In the genomic region with DNA sequence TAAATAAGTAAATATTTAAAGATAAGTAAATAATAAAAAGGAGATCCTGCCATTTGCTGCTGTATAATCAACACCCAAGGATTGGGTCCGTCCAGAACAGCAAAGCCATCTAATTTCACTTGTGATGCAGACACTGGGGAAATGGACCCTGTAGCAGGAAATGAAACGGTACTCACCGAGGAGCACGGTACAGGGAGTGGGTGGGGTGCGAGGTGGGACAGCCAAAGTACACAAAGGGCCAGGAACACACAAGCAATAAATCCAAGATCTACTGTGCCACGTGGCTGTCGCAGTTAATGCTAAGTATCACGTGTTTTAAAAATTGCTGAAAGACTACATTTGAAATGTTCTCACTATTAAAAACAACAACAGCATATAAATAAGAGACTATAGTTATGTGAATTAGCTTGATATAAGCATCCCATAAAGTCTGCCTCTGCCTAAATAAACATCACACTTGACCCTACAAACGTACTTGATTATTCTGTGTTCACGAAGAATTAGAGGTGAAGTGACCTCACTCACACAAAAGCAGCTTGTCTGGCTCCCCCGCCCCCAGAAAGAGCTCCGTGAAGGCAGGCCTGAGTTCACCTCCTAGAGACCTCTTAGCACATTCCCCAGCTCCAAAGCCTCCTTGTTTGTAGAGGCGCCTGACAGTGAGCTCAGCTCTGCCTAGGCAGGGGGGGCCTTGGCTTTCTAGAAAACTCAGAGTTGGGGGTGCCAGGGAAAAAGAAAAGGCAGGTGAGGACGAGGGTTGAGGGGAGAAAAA, we compare ENCODE assay signal across 12 mouse cellular contexts.
DNase-seq lines count a peak whose midpoint lies in the region; ATAC-seq lines count a peak whose summit lies in the region.
"Had no signal": no experiment of that assay in that cellular context is flagged by ENCODE, and none has a peak within 500 bp of the region (broad histone marks: within the 10 kb centered on the region; RNA-seq: fewer than 3 reads in every experiment).

No protein-coding gene starts in this region.

- no peak overlapping the region for H3K4me3 ChIP-seq in heart, embryonic 10.5 days
- H3K4me3 ChIP-seq in neural tube, embryonic 15.5 days (replicated peaks): no peak overlapping the region
- H3K4me3 ChIP-seq in intestine, embryonic 15.5 days (replicated peaks): no peak overlapping the region
- no peak overlapping the region for H3K4me3 ChIP-seq in stomach, embryonic 16.5 days (replicated peaks; ENCODE audit: low read length)
- H3K4me3 ChIP-seq: forebrain, embryonic 15.5 days; layer of hippocampus, adult 2 months had no signal

- no peak overlapping the region for H3K27ac ChIP-seq in heart, embryonic 10.5 days
- no peak overlapping the region for H3K27ac ChIP-seq in neural tube, embryonic 15.5 days (replicated peaks)
- H3K27ac ChIP-seq in intestine, embryonic 15.5 days: peak overlapping the region; percentile 6; the same call in 1 of the 2 replicates
- peak overlapping the region; percentile 71 for H3K27ac ChIP-seq in stomach, embryonic 16.5 days (ENCODE audit: low read length)
- H3K27ac ChIP-seq: forebrain, embryonic 15.5 days; layer of hippocampus, adult 2 months had no signal

- H3K4me2 ChIP-seq in neural tube, embryonic 15.5 days: no peak overlapping the region
- no peak overlapping the region for H3K4me2 ChIP-seq in intestine, embryonic 15.5 days (replicated peaks)
- no peak overlapping the region for H3K4me2 ChIP-seq in stomach, embryonic 16.5 days (ENCODE audit: low read depth, low read length)
- H3K4me2 ChIP-seq: forebrain, embryonic 15.5 days; liver, embryonic 11.5 days had no signal

- no peak overlapping the region for H3K9ac ChIP-seq in neural tube, embryonic 15.5 days (replicated peaks)
- H3K9ac ChIP-seq in intestine, embryonic 15.5 days: no peak overlapping the region
- peak overlapping the region; percentile 11; the same call in 1 of the 2 replicates for H3K9ac ChIP-seq in stomach, embryonic 16.5 days (ENCODE audit: low read length)
- H3K9ac ChIP-seq: forebrain, embryonic 15.5 days had no signal

- peak; percentile 25 for DNase-seq in heart, postnatal 4 days
- no peak for DNase-seq in heart, embryonic 10.5 days (ENCODE audit: low spot score)
- peak; percentile 17 for DNase-seq in neural tube, embryonic 10.5 days (ENCODE audit: extremely low spot score, low spot score)
- no peak for DNase-seq in cerebellum, adult 8-10 months
- DNase-seq: midbrain, embryonic 14.5 days had no signal

- H3K4me1 ChIP-seq in heart, embryonic 10.5 days: peaks cover 7% of the 10 kb centered on the region; the same call in 1 of the 2 replicates
- no peaks in the 10 kb centered on the region for H3K4me1 ChIP-seq in neural tube, embryonic 15.5 days
- H3K4me1 ChIP-seq in intestine, embryonic 15.5 days (replicated peaks): peaks cover 13% of the 10 kb centered on the region; the same call in 1 of the 2 replicates
- H3K4me1 ChIP-seq in stomach, embryonic 16.5 days (ENCODE audit: control insufficient read depth, insufficient read depth, low read length): peaks cover 11% of the 10 kb centered on the region; the same call in 1 of the 2 replicates
- H3K4me1 ChIP-seq: forebrain, embryonic 15.5 days had no signal

- no peaks in the 10 kb centered on the region for H3K9me3 ChIP-seq in heart, embryonic 10.5 days
- H3K9me3 ChIP-seq in neural tube, embryonic 15.5 days (replicated peaks): no peaks in the 10 kb centered on the region
- no peaks in the 10 kb centered on the region for H3K9me3 ChIP-seq in intestine, embryonic 15.5 days
- no peaks in the 10 kb centered on the region; the same call in 1 of the 2 replicates for H3K9me3 ChIP-seq in stomach, embryonic 16.5 days (replicated peaks; ENCODE audit: control insufficient read depth, low read length)
- H3K9me3 ChIP-seq: forebrain, embryonic 15.5 days had no signal

- H3K36me3 ChIP-seq in heart, embryonic 10.5 days: no peaks in the 10 kb centered on the region
- no peaks in the 10 kb centered on the region for H3K36me3 ChIP-seq in neural tube, embryonic 15.5 days
- no peaks in the 10 kb centered on the region for H3K36me3 ChIP-seq in intestine, embryonic 15.5 days
- H3K36me3 ChIP-seq in stomach, embryonic 16.5 days (ENCODE audit: control insufficient read depth, insufficient read depth, low read length): no peaks in the 10 kb centered on the region
- H3K36me3 ChIP-seq: forebrain, embryonic 15.5 days had no signal

- H3K27me3 ChIP-seq in heart, embryonic 10.5 days (ENCODE audit: insufficient read depth, poor library complexity, severe bottlenecking): no peaks in the 10 kb centered on the region
- no peaks in the 10 kb centered on the region for H3K27me3 ChIP-seq in neural tube, embryonic 15.5 days (replicated peaks)
- no peaks in the 10 kb centered on the region for H3K27me3 ChIP-seq in intestine, embryonic 15.5 days (replicated peaks)
- H3K27me3 ChIP-seq in stomach, embryonic 16.5 days (ENCODE audit: control insufficient read depth, insufficient read depth, low read length): no peaks in the 10 kb centered on the region

- WGBS in heart, embryonic 10.5 days: 63% methylated on average over 14 of the region's 14 CpGs
- WGBS in neural tube, embryonic 15.5 days: 56% methylated on average over 14 of the region's 14 CpGs
- 35% methylated on average over 14 of the region's 14 CpGs for WGBS in intestine, embryonic 15.5 days
- 42% methylated on average over 14 of the region's 14 CpGs for WGBS in stomach, embryonic 16.5 days

- ATAC-seq in neural tube, embryonic 15.5 days (ENCODE audit: low FRiP score): no peak
- peak; percentile 87 for ATAC-seq in intestine, embryonic 15.5 days
- peak; percentile 48; the same call in 1 of the 2 replicates for ATAC-seq in stomach, embryonic 16.5 days (ENCODE audit: insufficient read depth, low FRiP score)
- no peak for ATAC-seq in megakaryocyte progenitor cell, adult 5-6 weeks (replicated peaks; ENCODE audit: poor library complexity)
- ATAC-seq: forebrain, embryonic 15.5 days had no signal

Comparison
In these comparisons a context has a peak if more than half of its experiments do, and no peak if none do; other contexts are left out.
1. DNase-seq: peak in heart, postnatal 4 days (single experiment) and neural tube, embryonic 10.5 days (single experiment); none in heart, embryonic 10.5 days (single experiment) and cerebellum, adult 8-10 months (single experiment).
2. H3K27ac ChIP-seq: peak in intestine, embryonic 15.5 days (single experiment) and stomach, embryonic 16.5 days (single experiment); none in heart, embryonic 10.5 days (single experiment) and neural tube, embryonic 15.5 days (single experiment).
3. ATAC-seq: peak in intestine, embryonic 15.5 days (single experiment) and stomach, embryonic 16.5 days (single experiment); none in neural tube, embryonic 15.5 days (single experiment) and megakaryocyte progenitor cell, adult 5-6 weeks (single experiment).